Mouse (Mus musculus): Measurements from ENCODE around the gene Trappc1.

DNA sequence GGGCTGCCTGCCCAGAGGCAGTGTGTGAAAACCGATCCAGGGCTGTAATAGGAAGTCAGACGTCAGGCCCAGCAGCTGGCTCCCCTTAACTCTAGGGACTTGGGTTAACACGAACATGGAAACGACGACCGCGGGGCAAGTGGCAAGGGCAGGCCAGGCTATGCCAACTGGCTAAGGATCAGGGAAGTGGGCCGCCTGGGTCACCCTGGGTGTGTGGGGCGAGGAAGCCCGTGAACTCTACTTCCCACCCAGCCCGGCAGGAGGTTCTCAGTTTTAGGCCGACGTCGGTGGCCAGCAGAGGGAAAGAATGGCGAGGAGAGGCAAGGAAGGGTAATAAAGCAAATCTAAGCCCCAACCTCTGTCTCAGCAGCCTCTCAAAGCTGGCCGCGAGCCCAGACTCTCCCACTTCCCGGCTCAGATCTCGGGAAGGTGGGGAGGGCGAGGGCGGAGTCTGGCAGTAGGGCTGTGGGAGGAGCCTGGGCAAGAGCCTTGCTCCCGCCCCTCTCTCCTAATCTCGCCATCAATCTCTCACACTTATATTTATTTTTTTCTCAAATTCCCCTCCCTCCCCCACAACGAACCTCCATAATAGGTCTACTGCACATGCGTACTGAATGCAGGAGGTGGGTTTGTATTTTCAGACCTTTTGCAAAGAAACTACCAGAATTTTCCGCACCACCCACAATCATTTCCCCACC, 42.5 kb downstream of the Trappc1 start:
- TF ChIP-seq CTCF (conservative IDR thresholded peaks at IDR 0.05; ENCODE audit: insufficient read depth, insufficient read length, low read depth, low read length) (no peak), POLR2A (IDR thresholded peaks at IDR 0.05; ENCODE audit: low read depth, low read length) (peak; percentile 38)

All from kidney, adult 2 months (tissue).